Mouse (Mus musculus): ENCODE measurements at regions not wholly inside any gene's neighbourhood (a gene's known extent, or its start where the extent isn't known, plus 50 kb on each side); places are given as distances from the start of the nearest gene placed in this dataset.

GRCm38 (mm10) chr1:152282106-152282505 is 104.4 kb downstream of the Tsen15 start:
- Histone ChIP-seq H3K9ac (ENCODE audit: low read depth, low read length) (no peak overlapping the region), H3K27me3 (ENCODE audit: control insufficient read depth, insufficient read depth, low read depth, low read length) (no peaks in the 10 kb centered on the region), H3K36me3 (ENCODE audit: control insufficient read depth, insufficient read depth, low read length) (no peaks in the 10 kb centered on the region), H3K4me1 (ENCODE audit: control insufficient read depth, insufficient read depth, low read length) (peaks cover 6% of the 10 kb centered on the region; the same call in 1 of the 2 replicates), H3K9me3 (replicated peaks; ENCODE audit: control insufficient read depth, low read length, poor library complexity, severe bottlenecking) (no peaks in the 10 kb centered on the region), H3K27ac (ENCODE audit: low read length) (no peak overlapping the region), H3K4me3 (ENCODE audit: low read depth, low read length) (no peak overlapping the region), H3K4me2 (ENCODE audit: low read length) (no peak overlapping the region)
- no peak for ATAC-seq
- WGBS = 92% methylated on average over 11 of the region's 11 CpGs

GRCm38 (mm10) chr1:152281201-152281600 is 105.3 kb downstream of the Tsen15 start:
- H3K4me1 ChIP-seq (ENCODE audit: control insufficient read depth, insufficient read depth, low read length) = peaks cover 4% of the 10 kb centered on the region; the same call in 1 of the 2 replicates
- ATAC-seq = no peak
- no peaks in the 10 kb centered on the region for H3K9me3 ChIP-seq (replicated peaks; ENCODE audit: control insufficient read depth, low read length, poor library complexity, severe bottlenecking)
- WGBS = 69% methylated on average over 8 of the region's 8 CpGs
- no peak overlapping the region for H3K4me2 ChIP-seq (ENCODE audit: low read length)
- no peak overlapping the region for H3K4me3 ChIP-seq (ENCODE audit: low read depth, low read length)
- no peaks in the 10 kb centered on the region for H3K36me3 ChIP-seq (ENCODE audit: control insufficient read depth, insufficient read depth, low read length)
- H3K9ac ChIP-seq (ENCODE audit: low read depth, low read length) = no peak overlapping the region
- no peaks in the 10 kb centered on the region for H3K27me3 ChIP-seq (ENCODE audit: control insufficient read depth, insufficient read depth, low read depth, low read length)
- no peak overlapping the region for H3K27ac ChIP-seq (ENCODE audit: low read length)

GRCm38 (mm10) chr1:152280014-152280413 is 106.5 kb downstream of the Tsen15 start:
- no peak overlapping the region for H3K4me2 ChIP-seq (ENCODE audit: low read length)
- ATAC-seq = no peak
- no peak overlapping the region for H3K27ac ChIP-seq (ENCODE audit: low read length)
- no peaks in the 10 kb centered on the region for H3K36me3 ChIP-seq (ENCODE audit: control insufficient read depth, insufficient read depth, low read length)
- 43% methylated on average over 1 of the region's 1 CpGs for WGBS
- no peak overlapping the region for H3K9ac ChIP-seq (ENCODE audit: low read depth, low read length)
- no peaks in the 10 kb centered on the region for H3K9me3 ChIP-seq (replicated peaks; ENCODE audit: control insufficient read depth, low read length, poor library complexity, severe bottlenecking)
- no peaks in the 10 kb centered on the region for H3K27me3 ChIP-seq (ENCODE audit: control insufficient read depth, insufficient read depth, low read depth, low read length)
- no peak overlapping the region for H3K4me3 ChIP-seq (ENCODE audit: low read depth, low read length)
- peaks cover 2% of the 10 kb centered on the region; the same call in 1 of the 2 replicates for H3K4me1 ChIP-seq (ENCODE audit: control insufficient read depth, insufficient read depth, low read length)

GRCm38 (mm10) chr1:152275011-152275410 is 111.5 kb downstream of the Tsen15 start:
- Histone ChIP-seq H3K36me3 (ENCODE audit: control insufficient read depth, insufficient read depth, low read length) (no peaks in the 10 kb centered on the region), H3K4me2 (ENCODE audit: low read length) (no peak overlapping the region), H3K27me3 (ENCODE audit: control insufficient read depth, insufficient read depth, low read depth, low read length) (no peaks in the 10 kb centered on the region), H3K27ac (ENCODE audit: low read length) (no peak overlapping the region), H3K9ac (ENCODE audit: low read depth, low read length) (no peak overlapping the region), H3K4me1 (ENCODE audit: control insufficient read depth, insufficient read depth, low read length) (peaks cover 4% of the 10 kb centered on the region), H3K4me3 (ENCODE audit: low read depth, low read length) (no peak overlapping the region), H3K9me3 (replicated peaks; ENCODE audit: control insufficient read depth, low read length, poor library complexity, severe bottlenecking) (no peaks in the 10 kb centered on the region)
- ATAC-seq = no peak
- WGBS = 98% methylated on average over 24 of the region's 24 CpGs

- Histone ChIP-seq H3K4me3 (ENCODE audit: low read depth, low read length) (no peak overlapping the region), H3K4me1 (ENCODE audit: control insufficient read depth, insufficient read depth, low read length) (peaks cover 6% of the 10 kb centered on the region), H3K9me3 (replicated peaks; ENCODE audit: control insufficient read depth, low read length, poor library complexity, severe bottlenecking) (no peaks in the 10 kb centered on the region), H3K27me3 (ENCODE audit: control insufficient read depth, insufficient read depth, low read depth, low read length) (no peaks in the 10 kb centered on the region), H3K4me2 (ENCODE audit: low read length) (no peak overlapping the region), H3K27ac (ENCODE audit: low read length) (no peak overlapping the region), H3K36me3 (ENCODE audit: control insufficient read depth, insufficient read depth, low read length) (no peaks in the 10 kb centered on the region), H3K9ac (ENCODE audit: low read depth, low read length) (no peak overlapping the region)
- no peak for ATAC-seq
- 81% methylated on average over 1 of the region's 1 CpGs for WGBS
Observed at GRCm38 (mm10) chr1:152273430-152273829, 113.1 kb downstream of the Tsen15 start.

GRCm38 (mm10) chr1:152269936-152270702 is 116.4 kb downstream of the Tsen15 start:
- WGBS = 54% methylated on average over 10 of the region's 10 CpGs
- Histone ChIP-seq H3K9me3 (replicated peaks; ENCODE audit: control insufficient read depth, low read length, poor library complexity, severe bottlenecking) (no peaks in the 10 kb centered on the region), H3K9ac (ENCODE audit: low read depth, low read length) (no peak overlapping the region), H3K27me3 (ENCODE audit: control insufficient read depth, insufficient read depth, low read depth, low read length) (no peaks in the 10 kb centered on the region), H3K4me1 (ENCODE audit: control insufficient read depth, insufficient read depth, low read length) (peaks cover 6% of the 10 kb centered on the region), H3K4me3 (ENCODE audit: low read depth, low read length) (no peak overlapping the region), H3K4me2 (ENCODE audit: low read length) (no peak overlapping the region), H3K36me3 (ENCODE audit: control insufficient read depth, insufficient read depth, low read length) (no peaks in the 10 kb centered on the region), H3K27ac (ENCODE audit: low read length) (no peak overlapping the region)
- peak; percentile 56; the same call in 1 of the 2 replicates for ATAC-seq

- Histone ChIP-seq H3K4me2 (ENCODE audit: low read length) (no peak overlapping the region), H3K4me3 (ENCODE audit: low read depth, low read length) (no peak overlapping the region)
Observed at GRCm38 (mm10) chr1:152266390-152266789, 120.1 kb downstream of the Tsen15 start.

GRCm38 (mm10) chr1:152264981-152265380 is 121.5 kb downstream of the Tsen15 start:
- peaks cover 2% of the 10 kb centered on the region; the same call in 1 of the 2 replicates for H3K4me1 ChIP-seq (ENCODE audit: control insufficient read depth, insufficient read depth, low read length)
- no peak overlapping the region for H3K9ac ChIP-seq (ENCODE audit: low read depth, low read length)
- 88% methylated on average over 6 of the region's 6 CpGs for WGBS
- no peak overlapping the region for H3K4me2 ChIP-seq (ENCODE audit: low read length)
- no peaks in the 10 kb centered on the region for H3K36me3 ChIP-seq (ENCODE audit: control insufficient read depth, insufficient read depth, low read length)
- H3K27me3 ChIP-seq (ENCODE audit: control insufficient read depth, insufficient read depth, low read depth, low read length) = no peaks in the 10 kb centered on the region
- H3K4me3 ChIP-seq (ENCODE audit: low read depth, low read length) = no peak overlapping the region
- no peaks in the 10 kb centered on the region for H3K9me3 ChIP-seq (replicated peaks; ENCODE audit: control insufficient read depth, low read length, poor library complexity, severe bottlenecking)
- no peak overlapping the region for H3K27ac ChIP-seq (ENCODE audit: low read length)
- ATAC-seq = no peak

More at GRCm38 (mm10) chr1:152266390-152266789, 120.1 kb downstream of the Tsen15 start:
- Histone ChIP-seq H3K9me3 (replicated peaks; ENCODE audit: control insufficient read depth, low read length, poor library complexity, severe bottlenecking) (no peaks in the 10 kb centered on the region), H3K4me1 (ENCODE audit: control insufficient read depth, insufficient read depth, low read length) (peaks cover 6% of the 10 kb centered on the region), H3K27ac (ENCODE audit: low read length) (no peak overlapping the region), H3K27me3 (ENCODE audit: control insufficient read depth, insufficient read depth, low read depth, low read length) (no peaks in the 10 kb centered on the region), H3K36me3 (ENCODE audit: control insufficient read depth, insufficient read depth, low read length) (no peaks in the 10 kb centered on the region), H3K9ac (ENCODE audit: low read depth, low read length) (no peak overlapping the region)
- no peak for ATAC-seq

GRCm38 (mm10) chr1:152261472-152261871 is 125.0 kb downstream of the Tsen15 start:
- 0 out of 2 replicates have a peak, but pooled peaks cover 3% of the 10 kb centered on the region for H3K4me1 ChIP-seq (ENCODE audit: control insufficient read depth, insufficient read depth, low read length)
- no peak overlapping the region for H3K4me2 ChIP-seq (ENCODE audit: low read length)
- H3K27me3 ChIP-seq (ENCODE audit: control insufficient read depth, insufficient read depth, low read depth, low read length) = no peaks in the 10 kb centered on the region
- no peak for ATAC-seq
- no peaks in the 10 kb centered on the region for H3K9me3 ChIP-seq (replicated peaks; ENCODE audit: control insufficient read depth, low read length, poor library complexity, severe bottlenecking)
- H3K27ac ChIP-seq (ENCODE audit: low read length) = no peak overlapping the region
- WGBS = 33% methylated on average over 4 of the region's 4 CpGs
- H3K36me3 ChIP-seq (ENCODE audit: control insufficient read depth, insufficient read depth, low read length) = no peaks in the 10 kb centered on the region
- no peak overlapping the region for H3K9ac ChIP-seq (ENCODE audit: low read depth, low read length)
- no peak overlapping the region for H3K4me3 ChIP-seq (ENCODE audit: low read depth, low read length)

Data from midbrain, embryonic 16.5 days (tissue).